Mouse (Mus musculus): Measurements from ENCODE around the gene Slc35b1.

DNA sequence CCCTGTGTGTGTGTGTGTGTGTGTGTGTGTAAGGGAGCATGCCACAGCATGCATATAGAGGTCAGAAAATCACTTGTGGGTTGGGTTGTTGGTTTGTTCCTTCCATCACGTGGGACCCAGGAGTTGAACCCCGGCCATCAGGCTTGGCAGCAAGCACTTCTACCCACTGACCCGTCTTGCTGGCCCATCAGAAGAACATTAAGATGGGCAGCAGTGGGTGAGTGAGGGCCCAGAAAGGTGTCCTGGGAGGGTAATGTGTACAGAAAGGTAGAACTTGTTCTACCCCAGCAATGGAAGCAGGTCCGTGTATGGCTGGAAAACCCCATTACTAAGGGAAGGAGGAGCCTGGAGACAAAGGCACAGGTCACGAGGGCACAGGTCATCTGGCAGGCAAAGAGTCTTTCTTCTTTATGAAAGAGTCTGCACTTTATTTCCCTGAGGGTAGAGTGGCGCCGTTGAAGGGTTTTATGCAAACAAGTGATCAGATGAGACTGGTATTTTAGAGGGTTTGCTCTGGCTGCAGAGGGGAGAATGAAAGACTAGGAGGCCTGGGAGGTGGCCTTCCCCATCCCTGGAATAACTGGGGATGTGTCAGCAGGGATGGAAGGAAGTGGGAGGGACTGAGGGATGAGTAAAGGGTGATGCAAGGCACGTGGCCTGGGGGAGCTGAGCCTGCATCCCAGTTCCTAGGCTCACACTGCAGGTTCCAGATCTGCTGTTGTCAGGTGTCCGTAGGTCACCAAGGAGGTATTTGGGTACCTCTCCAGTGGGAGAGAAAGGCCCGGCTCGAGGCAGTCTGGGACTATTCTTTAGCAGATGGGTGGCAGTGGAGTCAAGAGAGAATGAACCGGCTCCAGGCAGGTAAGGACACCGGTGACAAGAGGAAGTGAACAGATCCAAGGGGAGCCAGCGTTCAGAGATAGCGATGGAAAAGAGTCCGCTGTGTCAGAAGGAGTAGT lies 19.2 kb downstream of the Slc35b1 start:
- peak; percentile 4; the same call in 1 of the 2 replicates for TF ChIP-seq CTCF (IDR thresholded peaks at IDR 0.05; ENCODE audit: low read depth, low read length)
- no peak for TF ChIP-seq POLR2A (IDR thresholded peaks at IDR 0.05; ENCODE audit: borderline replicate concordance, low read depth, low read length)
